In the genomic region with DNA sequence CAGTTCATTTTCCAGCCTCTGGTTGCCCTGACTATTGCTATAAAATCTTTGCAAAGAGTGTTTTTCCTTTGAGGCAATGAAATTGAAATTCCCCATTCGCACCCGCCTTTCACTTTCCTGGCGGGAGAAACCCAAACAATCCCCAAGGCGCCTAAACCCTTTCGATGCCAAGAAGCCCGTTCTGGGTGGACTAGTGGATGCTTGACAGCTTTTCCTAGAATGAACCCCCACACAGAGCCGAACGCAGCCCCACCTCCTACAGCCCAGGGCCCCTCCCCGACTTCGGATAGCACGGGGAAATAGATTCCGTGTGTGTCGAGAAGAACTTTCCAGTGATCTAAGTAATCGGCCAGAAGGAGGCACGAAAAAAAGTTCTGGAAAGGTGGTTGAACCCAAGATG, we compare ENCODE assay signal across 13 mouse cellular contexts. TPM values are rescaled to one million over a fixed set of nuclear protein-coding genes. Genes with fewer than 3 reads are reported as not detected.
A peak's percentile ranks its signal among the peaks of the same experiment; 100 is the strongest.
DNase-seq lines count a peak whose midpoint lies in the region; ATAC-seq and TF ChIP-seq lines count a peak whose summit lies in the region.
"Had no signal": no experiment of that assay in that cellular context is flagged by ENCODE, and none has a peak within 500 bp of the region (broad histone marks: within the 10 kb centered on the region; RNA-seq: fewer than 3 reads in every experiment).

No protein-coding gene starts in this region.

- no peak for ATAC-seq in heart, embryonic 14.5 days (ENCODE audit: insufficient number of reproducible peaks, insufficient read depth, low FRiP score, low read depth)
- peak; percentile 45; the same call in 1 of the 2 replicates for ATAC-seq in forebrain, postnatal 0 days
- ATAC-seq in midbrain, embryonic 13.5 days: peak; percentile 13; the same call in 1 of the 2 replicates
- ATAC-seq in erythroid progenitor cell, adult 5-6 weeks (replicated peaks; ENCODE audit: low FRiP score, poor library complexity, severe bottlenecking): no peak
- ATAC-seq: CD4-positive, CD25-positive, alpha-beta regulatory T cell, adult 4 months had no signal

- H3K36me3 ChIP-seq in heart, embryonic 14.5 days (ENCODE audit: control insufficient read depth, insufficient read depth, low read length): no peaks in the 10 kb centered on the region
- H3K36me3 ChIP-seq in embryonic facial prominence, embryonic 10.5 days (replicated peaks): no peaks in the 10 kb centered on the region
- H3K36me3 ChIP-seq in forebrain, postnatal 0 days (ENCODE audit: insufficient read depth): no peaks in the 10 kb centered on the region
- H3K36me3 ChIP-seq in midbrain, embryonic 13.5 days: no peaks in the 10 kb centered on the region
- H3K36me3 ChIP-seq: liver, embryonic 13.5 days had no signal

- H3K9ac ChIP-seq in heart, embryonic 14.5 days (ENCODE audit: low read length): no peak overlapping the region
- peak overlapping the region; percentile 70 for H3K9ac ChIP-seq in forebrain, postnatal 0 days
- peak overlapping the region; percentile 80 for H3K9ac ChIP-seq in midbrain, embryonic 13.5 days (replicated peaks)
- H3K9ac ChIP-seq: liver, embryonic 13.5 days had no signal

- H3K27ac ChIP-seq in heart, embryonic 14.5 days (replicated peaks in 1 of 2; ENCODE audit: control insufficient read depth in 1 of 2, insufficient read depth in 1 of 2, low read depth in 2 of 2, low read length in 2 of 2): no peak overlapping the region
- H3K27ac ChIP-seq in embryonic facial prominence, embryonic 10.5 days (replicated peaks): no peak overlapping the region
- H3K27ac ChIP-seq in forebrain, postnatal 0 days (ENCODE audit: low read depth, low read length): no peak overlapping the region
- H3K27ac ChIP-seq in midbrain, embryonic 13.5 days: no peak overlapping the region
- H3K27ac ChIP-seq: liver, embryonic 13.5 days had no signal

- WGBS in heart, embryonic 14.5 days: 6% methylated on average over 15 of the region's 15 CpGs
- WGBS in embryonic facial prominence, embryonic 10.5 days: 5% methylated on average over 15 of the region's 15 CpGs
- WGBS in forebrain, postnatal 0 days: 4% methylated on average over 15 of the region's 15 CpGs
- 6% methylated on average over 15 of the region's 15 CpGs for WGBS in midbrain, embryonic 13.5 days

- peaks cover 0 to 9% of the 10 kb centered on the region in 2 experiments; a peak in 3 of 4 replicates for H3K4me1 ChIP-seq in heart, embryonic 14.5 days (ENCODE audit: control insufficient read depth in 2 of 2, insufficient read depth in 2 of 2, low read length in 2 of 2)
- peaks cover 15% of the 10 kb centered on the region for H3K4me1 ChIP-seq in embryonic facial prominence, embryonic 10.5 days
- peaks cover 12% of the 10 kb centered on the region for H3K4me1 ChIP-seq in forebrain, postnatal 0 days (ENCODE audit: insufficient read depth)
- peaks cover 40% of the 10 kb centered on the region for H3K4me1 ChIP-seq in midbrain, embryonic 13.5 days (replicated peaks)
- H3K4me1 ChIP-seq: liver, embryonic 13.5 days had no signal

- H3K27me3 ChIP-seq in heart, embryonic 14.5 days (ENCODE audit: control insufficient read depth, insufficient read depth, low read length): peaks cover 90% of the 10 kb centered on the region
- H3K27me3 ChIP-seq in embryonic facial prominence, embryonic 10.5 days (replicated peaks; ENCODE audit: low read depth, poor library complexity, severe bottlenecking): peaks cover 88% of the 10 kb centered on the region
- no peaks in the 10 kb centered on the region for H3K27me3 ChIP-seq in forebrain, postnatal 0 days (ENCODE audit: insufficient read depth, low read length)
- H3K27me3 ChIP-seq in midbrain, embryonic 13.5 days: peaks cover 70% of the 10 kb centered on the region

- H3K4me3 ChIP-seq in heart, embryonic 14.5 days (ENCODE audit: control insufficient read depth in 1 of 2, insufficient read depth in 1 of 2, low read depth in 1 of 2, low read length in 2 of 2): no peak overlapping the region
- H3K4me3 ChIP-seq in embryonic facial prominence, embryonic 10.5 days: peak overlapping the region; percentile 51; the same call in 1 of the 2 replicates
- H3K4me3 ChIP-seq in forebrain, postnatal 0 days (ENCODE audit: low read depth, low read length): peak overlapping the region; percentile 63
- H3K4me3 ChIP-seq in midbrain, embryonic 13.5 days (replicated peaks): peak overlapping the region; percentile 59
- H3K4me3 ChIP-seq: liver, embryonic 13.5 days had no signal

- no peak for DNase-seq in heart, postnatal 4 days
- DNase-seq in embryonic facial prominence, embryonic 10.5 days (ENCODE audit: low spot score): no peak
- peak; percentile 62 for DNase-seq in forebrain, postnatal 0 days
- DNase-seq in layer of hippocampus, adult 8-10 months (ENCODE audit: low spot score in 2 of 2): no peak
- no peak for DNase-seq in thymus, postnatal 36 days
- DNase-seq: liver, embryonic 13.5 days had no signal

- no peak for TF ChIP-seq CTCF in forebrain, postnatal 0 days (IDR thresholded peaks at IDR 0.05; ENCODE audit: low read depth)

- H3K9me3 ChIP-seq in heart, embryonic 14.5 days (ENCODE audit: control insufficient read depth, low read length): no peaks in the 10 kb centered on the region
- H3K9me3 ChIP-seq in embryonic facial prominence, embryonic 10.5 days: no peaks in the 10 kb centered on the region
- no peaks in the 10 kb centered on the region for H3K9me3 ChIP-seq in forebrain, postnatal 0 days (ENCODE audit: low read length)
- H3K9me3 ChIP-seq in midbrain, embryonic 13.5 days: no peaks in the 10 kb centered on the region
- H3K9me3 ChIP-seq: liver, embryonic 13.5 days had no signal

- peak overlapping the region; percentile 52; the same call in 1 of the 2 replicates for H3K4me2 ChIP-seq in heart, embryonic 14.5 days (ENCODE audit: low read length)
- peak overlapping the region; percentile 97 for H3K4me2 ChIP-seq in forebrain, postnatal 0 days (ENCODE audit: low read depth)
- peak overlapping the region; percentile 90 for H3K4me2 ChIP-seq in midbrain, embryonic 13.5 days (replicated peaks)

RNA-seq across cellular contexts. Expression of a gene that starts 0.9 kb away (rescaled TPM):
- polyA plus RNA-seq in heart, embryonic 14.5 days (2014; fragmentation: Nextera tagmentation; extraction: Ambion mirVana): 0.09 TPM in 2 replicates
- not detected for total RNA-seq in heart, postnatal 4 days (2021)
- polyA plus RNA-seq in embryonic facial prominence, embryonic 10.5 days (2016; fragmentation: Nextera tagmentation; extraction: Ambion mirVana): 0.05 and 0.06 TPM in 2 replicates
- 10.7 and 12.5 TPM in 2 replicates for total RNA-seq in forebrain, postnatal 0 days (2014; rRNA removed)
- 12.3 and 21.7 TPM in 2 replicates for polyA plus RNA-seq in forebrain, postnatal 0 days (2015; fragmentation: Nextera tagmentation; extraction: Ambion mirVana)
- polyA plus RNA-seq in midbrain, embryonic 13.5 days (2015; fragmentation: Nextera tagmentation; extraction: Ambion mirVana): 6.0 and 7.1 TPM in 2 replicates
- 10 to 100 TPM; 12.3 to 18.3 (median 13.7) TPM for total RNA-seq in layer of hippocampus, adult 8-10 months (2022)
- total RNA-seq in erythroid progenitor cell, adult 5-6 weeks (2015; ENCODE audit: low replicate concordance): not detected in 2 replicates
- total RNA-seq in erythroid progenitor cell, adult 5-6 weeks (2017; ENCODE audit: low replicate concordance): not detected in 2 replicates
- total RNA-seq: gastrocnemius, postnatal 14 days; hematopoietic stem cell, adult 5-6 weeks; megakaryocyte progenitor cell, adult 5-6 weeks had no signal
- polyA plus RNA-seq: liver, embryonic 13.5 days had no signal

RNA-seq across cellular contexts. Expression of a gene that starts 31.8 kb away (rescaled TPM):
- 0.05 and 0.35 TPM in 2 replicates for polyA plus RNA-seq in heart, embryonic 14.5 days (2014; fragmentation: Nextera tagmentation; extraction: Ambion mirVana)
- under 1 TPM; 0.18 to 0.50 TPM for total RNA-seq in heart, postnatal 4 days (2021)
- 0.13 and 0.25 TPM in 2 replicates for polyA plus RNA-seq in embryonic facial prominence, embryonic 10.5 days (2016; fragmentation: Nextera tagmentation; extraction: Ambion mirVana)
- total RNA-seq in forebrain, postnatal 0 days (2014; rRNA removed): 20.1 and 21.8 TPM in 2 replicates
- 6.6 and 8.5 TPM in 2 replicates for polyA plus RNA-seq in forebrain, postnatal 0 days (2015; fragmentation: Nextera tagmentation; extraction: Ambion mirVana)
- 3.7 and 4.3 TPM in 2 replicates for polyA plus RNA-seq in midbrain, embryonic 13.5 days (2015; fragmentation: Nextera tagmentation; extraction: Ambion mirVana)
- total RNA-seq in layer of hippocampus, adult 8-10 months (2022): 10 to 100 TPM; 30.7 to 42.1 (median 36.4) TPM
- total RNA-seq in erythroid progenitor cell, adult 5-6 weeks (2015; ENCODE audit: low replicate concordance): not detected in 2 replicates
- total RNA-seq in erythroid progenitor cell, adult 5-6 weeks (2017; ENCODE audit: low replicate concordance): 0.53 TPM in 1 of 2 replicates, not detected in the other
- total RNA-seq: hematopoietic stem cell, adult 5-6 weeks; megakaryocyte progenitor cell, adult 5-6 weeks had no signal
- polyA plus RNA-seq: liver, embryonic 13.5 days had no signal

RNA-seq across cellular contexts. Expression of a gene that starts 42.5 kb away (rescaled TPM):
- 26.6 and 27.1 TPM in 2 replicates for polyA plus RNA-seq in heart, embryonic 14.5 days (2014; fragmentation: Nextera tagmentation; extraction: Ambion mirVana)
- 10 to 100 TPM; 34.1 to 39.3 TPM for total RNA-seq in heart, postnatal 4 days (2021)
- polyA plus RNA-seq in embryonic facial prominence, embryonic 10.5 days (2016; fragmentation: Nextera tagmentation; extraction: Ambion mirVana): 35.1 and 37.1 TPM in 2 replicates
- 53.1 and 62.9 TPM in 2 replicates for total RNA-seq in forebrain, postnatal 0 days (2014; rRNA removed)
- polyA plus RNA-seq in forebrain, postnatal 0 days (2015; fragmentation: Nextera tagmentation; extraction: Ambion mirVana): 28.4 and 38.1 TPM in 2 replicates
- 49.8 and 51.2 TPM in 2 replicates for polyA plus RNA-seq in midbrain, embryonic 13.5 days (2015; fragmentation: Nextera tagmentation; extraction: Ambion mirVana)
- total RNA-seq in layer of hippocampus, adult 8-10 months (2022): 10 to 100 TPM; 70.7 to 89.0 (median 86.1) TPM
- total RNA-seq in erythroid progenitor cell, adult 5-6 weeks (2015; ENCODE audit: low replicate concordance): 8.6 and 9.2 TPM in 2 replicates
- 5.8 and 16.4 TPM in 2 replicates for total RNA-seq in erythroid progenitor cell, adult 5-6 weeks (2017; ENCODE audit: low replicate concordance)

Comparison
In these comparisons a context has a peak if more than half of its experiments do, and no peak if none do; other contexts are left out.
1. ATAC-seq: peak in forebrain, postnatal 0 days (single experiment) and midbrain, embryonic 13.5 days (single experiment); none in heart, embryonic 14.5 days (single experiment) and erythroid progenitor cell, adult 5-6 weeks (single experiment).
2. H3K4me3 ChIP-seq: peak in embryonic facial prominence, embryonic 10.5 days (single experiment), forebrain, postnatal 0 days (single experiment) and midbrain, embryonic 13.5 days (single experiment); none in heart, embryonic 14.5 days (0 of 2).
3. RNA of a gene that starts 0.9 kb away (total RNA-seq): 12.3 to 18.3 TPM in layer of hippocampus, adult 8-10 months and 10.7 to 12.5 TPM in forebrain, postnatal 0 days; not detected in heart, postnatal 4 days and not detected in erythroid progenitor cell, adult 5-6 weeks; every median in the first group is over 10 times any median in the second.
4. RNA of a gene that starts 31.8 kb away (total RNA-seq): 30.7 to 42.1 TPM in layer of hippocampus, adult 8-10 months and 20.1 to 21.8 TPM in forebrain, postnatal 0 days; 0.53 TPM in erythroid progenitor cell, adult 5-6 weeks and 0.18 to 0.50 TPM in heart, postnatal 4 days; every median in the first group is over 10 times any median in the second.
5. Peak in every context shown above with its lines, with median percentiles within 50 percentile points of each other: H3K4me2 ChIP-seq.